Mouse (Mus musculus) colon, adult 2 months (tissue): Measurements from ENCODE around the gene Srpk2. TPM values are rescaled to one million over a fixed set of nuclear protein-coding genes. Genes with fewer than 3 reads are reported as not detected.

Source experiments
- polyA plus RNA-seq: library from polyadenylated mRNA; depleted of rRNA; stranded (reverse); fragments of >200 nt; gene quantifications from 2 replicates; pipeline ENCODE4 v1.2.3, GENCODE M21; 2012; rRNA removed

Srpk2 gene
- polyA plus RNA-seq: 2.1 and 2.5 TPM in 2 replicates

GRCm38 (mm10) chr5:23684517-23684916 is at the start of gene Srpk2:
Gene Srpk2, minus strand, starts transcription at chr5:23684617.

Other genes with a start within 250 kb of the Srpk2 start
- gene Pus7, start 99.1 kb upstream of the Srpk2 start, polyA plus RNA-seq: 2.2 and 3.1 TPM in 2 replicates
- 5.3 and 10.9 TPM in 2 replicates for gene Rint1, start 103.1 kb upstream of the Srpk2 start, polyA plus RNA-seq
- 21.5 and 23.2 TPM in 2 replicates for gene Tomm7, start 159.5 kb upstream of the Srpk2 start, polyA plus RNA-seq